Mouse (Mus musculus) embryonic facial prominence, embryonic 11.5 days (tissue): ENCODE measurements around the gene Palld. TPM values are rescaled to one million over a fixed set of nuclear protein-coding genes. Genes with fewer than 3 reads are reported as not detected.

ENCODE experiments used
- ATAC-seq: fragments of 200-750 bp; cut with Nextera tagmentation; replicated peaks from 2 replicates; pipeline ENCODE4 v1.8.0; 2017; ENCODE audit warnings: low read depth; ENCODE audit not compliant: insufficient number of reproducible peaks, low FRiP score, low TSS enrichment
- DNase-seq: peaks from one replicate; pipeline ENCODE4 v3.0.0-alpha.2; 2015; ENCODE audit warnings: low spot score
- H3K27ac ChIP-seq: fragments of 300-500 bp; sonication (generic); replicated peaks from 2 replicates; pipeline ENCODE4 v1.5.1; 2014; ENCODE audit warnings: mild to moderate bottlenecking, low read depth, low read length, control low read depth
- H3K27me3 ChIP-seq: fragments of 300-500 bp; sonication (generic); 2 replicates; pipeline ENCODE4 v1.6.1; 2014; ENCODE audit warnings: mild to moderate bottlenecking, low read length, moderate library complexity, mixed read lengths; ENCODE audit not compliant: control insufficient read depth, insufficient read depth
- H3K36me3 ChIP-seq: fragments of 300-500 bp; sonication (generic); replicated peaks from 2 replicates; pipeline ENCODE4 v1.6.1; 2014; ENCODE audit warnings: low read depth, mild to moderate bottlenecking, low read length, moderate library complexity, mixed read lengths; ENCODE audit not compliant: control insufficient read depth, insufficient read depth
- H3K4me1 ChIP-seq: fragments of 300-500 bp; sonication (generic); 2 replicates; pipeline ENCODE4 v1.6.1; 2014; ENCODE audit warnings: low read length, mixed read lengths; ENCODE audit not compliant: control insufficient read depth, insufficient read depth
- H3K4me2 ChIP-seq: fragments of 300-500 bp; sonication (generic); 2 replicates; pipeline ENCODE4 v1.6.1; 2014; ENCODE audit warnings: low read depth, mild to moderate bottlenecking, control low read depth, low read length, moderate library complexity
- H3K4me3 ChIP-seq: fragments of 300-500 bp; sonication (generic); 2 replicates; pipeline ENCODE4 v1.5.1; 2014; ENCODE audit warnings: low read depth, low read length, control low read depth
- H3K9ac ChIP-seq: fragments of 300-500 bp; sonication (generic); replicated peaks from 2 replicates; pipeline ENCODE4 v1.6.1; 2014; ENCODE audit warnings: mild to moderate bottlenecking, control low read depth, low read length
- H3K9me3 ChIP-seq: fragments of 300-500 bp; sonication (generic); replicated peaks from 2 replicates; pipeline ENCODE4 v1.6.1; 2016; ENCODE audit warnings: mild to moderate bottlenecking, low read length, inconsistent platforms, mixed read lengths; ENCODE audit not compliant: control insufficient read depth
- WGBS: fragments of 180-500 bp; shearing (Covaris S2); extraction: QIAGEN DNeasy Blood & Tissue Kit; methylation state at CpG from one replicate; pipeline ENCODE4 v1.1.7; 2014; 5-methylcytosine and 5-hydroxymethylcytosine counted together
- polyA plus RNA-seq: library from polyadenylated mRNA; unstranded; fragments of >200 nt; fragmentation: Nextera tagmentation; extraction: Ambion mirVana; gene quantifications from 2 replicates; pipeline ENCODE4 v1.2.1, GENCODE M21; 2014

Palld gene
- polyA plus RNA-seq, 1 experiment from 2014 or later: 52.4 TPM

- Histone ChIP-seq H3K9ac (no peak overlapping the region), H3K36me3 (no peaks in the 10 kb centered on the region), H3K27ac (no peak overlapping the region), H3K4me3 (no peak overlapping the region), H3K4me1 (no peaks in the 10 kb centered on the region), H3K9me3 (no peaks in the 10 kb centered on the region), H3K4me2 (no peak overlapping the region), H3K27me3 (no peaks in the 10 kb centered on the region)
- DNase-seq (no peak), ATAC-seq (no peak)
- 95% methylated on average over 4 of the region's 4 CpGs for WGBS
Measured at GRCm38 (mm10) chr8:61684280-61684939, 218.1 kb downstream of the Palld start.

DNA sequence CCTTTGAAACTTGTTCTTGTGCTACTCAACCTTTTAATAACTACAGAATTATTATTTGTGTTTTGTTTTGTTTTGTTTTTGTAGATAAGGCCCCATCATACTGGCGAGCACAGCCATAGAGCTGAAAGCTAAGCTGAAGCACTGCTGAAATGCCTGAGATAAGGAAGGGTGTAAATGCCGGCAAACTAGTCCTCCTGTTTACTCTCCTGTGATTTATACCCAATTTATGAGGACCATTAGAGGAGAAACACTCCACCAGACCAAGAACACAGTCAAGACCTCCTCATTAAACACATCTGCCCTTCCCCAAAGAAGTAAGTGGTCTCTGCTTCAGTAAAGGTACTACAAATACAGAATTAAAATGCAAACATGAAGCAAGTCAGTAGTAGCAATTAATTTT lies 219.6 kb downstream of the Palld start:
- no peak overlapping the region for H3K4me3 ChIP-seq
- ATAC-seq (no peak), DNase-seq (no peak)
- no peaks in the 10 kb centered on the region for H3K36me3 ChIP-seq
- no peaks in the 10 kb centered on the region for H3K9me3 ChIP-seq
- H3K4me2 ChIP-seq: no peak overlapping the region
- H3K4me1 ChIP-seq: no peaks in the 10 kb centered on the region
- no peaks in the 10 kb centered on the region for H3K27me3 ChIP-seq
- no peak overlapping the region for H3K27ac ChIP-seq
- no peak overlapping the region for H3K9ac ChIP-seq
- 90% methylated on average over 2 of the region's 2 CpGs for WGBS

GRCm38 (mm10) chr8:61681217-61681616 lies 221.3 kb downstream of the Palld start:
- WGBS: 89% methylated on average over 3 of the region's 3 CpGs
- Histone ChIP-seq H3K27ac (no peak overlapping the region), H3K4me1 (no peaks in the 10 kb centered on the region), H3K36me3 (no peaks in the 10 kb centered on the region), H3K9me3 (no peaks in the 10 kb centered on the region), H3K4me3 (no peak overlapping the region), H3K27me3 (no peaks in the 10 kb centered on the region), H3K4me2 (no peak overlapping the region), H3K9ac (no peak overlapping the region)
- ATAC-seq: no peak
- DNase-seq: no peak

DNA sequence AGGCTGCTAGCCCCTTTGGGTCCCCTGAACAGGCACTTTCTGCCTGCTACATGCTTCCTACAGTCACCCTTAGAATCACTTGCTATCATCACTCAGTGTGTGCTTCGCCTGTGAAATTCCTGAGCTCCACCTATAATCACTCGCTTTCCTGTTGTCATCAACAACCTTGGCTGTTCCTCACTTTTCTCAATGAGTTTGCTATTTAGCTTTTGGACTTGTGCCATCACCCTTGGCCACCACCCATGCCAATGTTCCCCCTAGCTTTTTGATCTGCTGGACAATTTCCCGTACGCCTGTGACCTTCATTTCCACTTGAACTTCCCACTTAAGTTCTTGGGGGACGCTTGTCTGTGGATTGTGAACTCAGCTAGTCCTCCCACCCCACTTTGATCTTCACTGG lies 225.3 kb downstream of the Palld start:
- H3K4me2 ChIP-seq: no peak overlapping the region
- no peak overlapping the region for H3K4me3 ChIP-seq
- H3K9ac ChIP-seq: no peak overlapping the region
- DNase-seq (no peak), ATAC-seq (no peak)
- WGBS: 92% methylated on average over 5 of the region's 5 CpGs
- H3K27me3 ChIP-seq: no peaks in the 10 kb centered on the region
- no peak overlapping the region for H3K27ac ChIP-seq
- H3K36me3 ChIP-seq: no peaks in the 10 kb centered on the region
- H3K4me1 ChIP-seq: no peaks in the 10 kb centered on the region
- H3K9me3 ChIP-seq: no peaks in the 10 kb centered on the region

- no peaks in the 10 kb centered on the region for H3K36me3 ChIP-seq
- DNase-seq: no peak
- no peak overlapping the region for H3K4me3 ChIP-seq
- no peaks in the 10 kb centered on the region for H3K9me3 ChIP-seq
- H3K9ac ChIP-seq: no peak overlapping the region
- H3K27me3 ChIP-seq: no peaks in the 10 kb centered on the region
- ATAC-seq: no peak
- H3K4me2 ChIP-seq: no peak overlapping the region
- no peak overlapping the region for H3K27ac ChIP-seq
- H3K4me1 ChIP-seq: no peaks in the 10 kb centered on the region; the same call in 1 of the 2 replicates
Measured at GRCm38 (mm10) chr8:61671151-61671550, 231.3 kb downstream of the Palld start.

DNA sequence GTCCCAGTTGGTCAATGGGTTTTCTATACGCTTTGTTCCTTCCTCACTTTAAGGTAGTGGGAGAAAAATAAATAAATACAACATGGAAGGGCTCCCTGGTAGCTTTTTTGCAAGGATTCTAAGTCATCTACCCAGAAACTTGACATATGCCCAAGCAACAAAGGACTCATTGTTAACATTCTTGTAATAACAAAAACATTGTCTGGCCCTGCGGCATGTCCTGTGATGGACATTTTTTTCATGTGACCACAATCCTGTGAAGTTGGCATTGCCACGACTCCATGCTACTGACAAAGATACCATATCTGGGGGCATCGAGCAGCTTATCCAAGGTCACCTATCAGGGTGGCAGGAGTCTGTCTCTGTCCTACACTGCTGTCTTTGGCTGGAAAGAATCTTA lies 232.1 kb downstream of the Palld start:
- Histone ChIP-seq H3K36me3 (no peaks in the 10 kb centered on the region), H3K4me1 (no peaks in the 10 kb centered on the region; the same call in 1 of the 2 replicates), H3K4me3 (no peak overlapping the region), H3K9me3 (no peaks in the 10 kb centered on the region), H3K4me2 (no peak overlapping the region), H3K27ac (no peak overlapping the region), H3K9ac (no peak overlapping the region), H3K27me3 (no peaks in the 10 kb centered on the region)
- DNase-seq (peak; percentile 14), ATAC-seq (no peak)
- 39% methylated on average over 4 of the region's 4 CpGs for WGBS

GRCm38 (mm10) chr8:61666919-61667318 lies 235.6 kb downstream of the Palld start:
- ATAC-seq (no peak), DNase-seq (no peak)
- H3K4me3 ChIP-seq: no peak overlapping the region
- no peak overlapping the region for H3K27ac ChIP-seq
- H3K36me3 ChIP-seq: no peaks in the 10 kb centered on the region
- H3K4me2 ChIP-seq: no peak overlapping the region
- H3K4me1 ChIP-seq: no peaks in the 10 kb centered on the region; the same call in 1 of the 2 replicates
- no peak overlapping the region for H3K9ac ChIP-seq
- no peaks in the 10 kb centered on the region for H3K27me3 ChIP-seq
- no peaks in the 10 kb centered on the region for H3K9me3 ChIP-seq
- WGBS: 23% methylated on average over 6 of the region's 6 CpGs

DNA sequence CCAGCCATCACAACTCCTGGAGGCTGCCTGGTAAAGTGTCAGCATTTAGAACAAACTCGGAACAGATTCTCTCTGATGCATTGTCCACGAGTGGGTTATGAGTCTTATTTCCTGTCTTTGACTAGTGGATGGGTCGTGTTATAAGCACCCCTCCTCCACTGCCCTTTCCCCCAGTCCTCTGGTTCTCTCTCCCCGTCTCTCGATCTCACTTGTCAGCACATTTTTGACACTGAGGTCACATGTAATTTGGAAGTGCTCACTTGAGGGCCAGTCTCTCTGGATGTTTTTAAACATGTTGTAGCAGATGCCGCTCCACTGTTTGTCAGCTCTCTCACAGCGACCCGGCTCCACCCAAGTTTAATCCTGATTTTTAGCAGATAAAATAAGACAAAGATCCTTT lies 237.5 kb downstream of the Palld start:
- no peaks in the 10 kb centered on the region for H3K27me3 ChIP-seq
- no peak overlapping the region for H3K4me2 ChIP-seq
- no peaks in the 10 kb centered on the region for H3K36me3 ChIP-seq
- H3K4me1 ChIP-seq: no peaks in the 10 kb centered on the region; the same call in 1 of the 2 replicates
- H3K9me3 ChIP-seq: no peaks in the 10 kb centered on the region
- no peak overlapping the region for H3K9ac ChIP-seq
- no peak overlapping the region for H3K27ac ChIP-seq
- peak; percentile 45 for DNase-seq
- WGBS: 13% methylated on average over 8 of the region's 8 CpGs
- ATAC-seq: peak; percentile 18; the same call in 1 of the 2 replicates
- no peak overlapping the region for H3K4me3 ChIP-seq
